Mouse (Mus musculus) CH12.LX (cell line): Measurements from ENCODE around the gene Cntn1. TPM values are rescaled to one million over a fixed set of nuclear protein-coding genes. Genes with fewer than 3 reads are reported as not detected.

Experiments used
- DNase-seq: peaks from one replicate; pipeline ENCODE4 v3.0.0-alpha.2; 2013; ENCODE audit errors: extremely low read depth
- H3K27ac ChIP-seq: 2 replicates; pipeline ENCODE4 v1.5.1; 2012; ENCODE audit warnings: low read depth, mild to moderate bottlenecking, control low read depth, moderate library complexity; ENCODE audit not compliant: insufficient read depth
- H3K27me3 ChIP-seq: replicated peaks from 2 replicates; pipeline ENCODE3; 2012; ENCODE audit warnings: inconsistent platforms
- H3K36me3 ChIP-seq, 2 experiments: replicated peaks in 1 of 2; 2 replicates each; pipeline versions ENCODE3 to v1.6.1; 2012; ENCODE audit warnings: inconsistent platforms in 1 of 2, low read length in 1 of 2, mild to moderate bottlenecking in 1 of 2, mixed read lengths in 1 of 2, moderate library complexity in 1 of 2; ENCODE audit not compliant: control insufficient read depth in 1 of 2, insufficient read depth in 1 of 2
- H3K4me1 ChIP-seq, 2 experiments: 2 replicates each; pipeline ENCODE4 v1.6.1; 2012; ENCODE audit warnings: inconsistent platforms in 1 of 2, moderate library complexity in 1 of 2; ENCODE audit not compliant: insufficient read depth in 2 of 2, control insufficient read depth in 1 of 2
- H3K4me2 ChIP-seq: 2 replicates; pipeline ENCODE4 v1.6.1; 2012; ENCODE audit warnings: low read depth, mild to moderate bottlenecking, control low read depth; ENCODE audit not compliant: poor library complexity, insufficient read depth, severe bottlenecking
- H3K4me3 ChIP-seq, 3 experiments: fragments of 150-350 bp in 1 of 3; sonication (generic) in 1 of 3; replicated peaks in 1 of 3; 2 replicates each; pipeline versions ENCODE3 to v1.5.1; 2011 to 2012; ENCODE audit warnings: low read depth in 2 of 3, low read length in 2 of 3, mild to moderate bottlenecking in 2 of 3, moderate library complexity in 2 of 3, control low read depth in 1 of 3, improper control_type of control experiment in 1 of 3, inconsistent platforms in 1 of 3, mixed read lengths in 1 of 3; ENCODE audit not compliant: poor library complexity in 1 of 3
- H3K79me2 ChIP-seq: replicated peaks from 2 replicates; pipeline ENCODE4 v1.6.1; 2012; ENCODE audit warnings: mild to moderate bottlenecking, moderate library complexity; ENCODE audit not compliant: control insufficient read depth, poor library complexity, insufficient read depth, severe bottlenecking; ENCODE audit errors: extremely low read depth
- H3K9ac ChIP-seq: 2 replicates; pipeline ENCODE4 v1.6.1; 2012; ENCODE audit warnings: low read depth, mild to moderate bottlenecking, control low read depth, moderate library complexity; ENCODE audit not compliant: insufficient read depth
- H3K9me3 ChIP-seq: replicated peaks from 2 replicates; pipeline ENCODE3; 2012; ENCODE audit warnings: low read length, inconsistent platforms, mixed read lengths
- CHD1 ChIP-seq: IDR thresholded peaks from 2 replicates; pipeline ENCODE4 v1.6.1; 2012; ENCODE audit warnings: low read depth, low read length, improper control_type of control experiment, inconsistent platforms
- CTCF ChIP-seq, 2 experiments: IDR thresholded peaks in 1 of 2; conservative IDR thresholded peaks in 1 of 2; 2 replicates each; pipeline ENCODE4 v1.5.1; 2011 to 2012; ENCODE audit warnings: low read depth in 2 of 2, low read length in 2 of 2, improper control_type of control experiment in 1 of 2, inconsistent platforms in 1 of 2, mild to moderate bottlenecking in 1 of 2, moderate library complexity in 1 of 2
- ELF1 ChIP-seq: IDR thresholded peaks from 2 replicates; pipeline ENCODE4 v1.6.1; 2014; ENCODE audit warnings: low read depth, mild to moderate bottlenecking, inconsistent platforms, low read length, improper control_type of control experiment
- ETS1 ChIP-seq: conservative IDR thresholded peaks from 2 replicates; pipeline ENCODE4 v1.6.1; 2012; ENCODE audit warnings: low read depth, mild to moderate bottlenecking, inconsistent platforms, low read length, improper control_type of control experiment, moderate library complexity
- HCFC1 ChIP-seq: IDR thresholded peaks from 2 replicates; pipeline ENCODE4 v1.6.1; 2012; ENCODE audit warnings: low read depth, mild to moderate bottlenecking, inconsistent platforms, low read length, improper control_type of control experiment
- IRF4 ChIP-seq: IDR thresholded peaks from 2 replicates; pipeline ENCODE4 v1.6.1; 2014; ENCODE audit warnings: low read depth, mild to moderate bottlenecking, inconsistent platforms, low read length, improper control_type of control experiment
- JUN ChIP-seq: IDR thresholded peaks from 2 replicates; pipeline ENCODE4 v1.6.1; 2011; ENCODE audit warnings: low read depth, mild to moderate bottlenecking, low read length, improper control_type of control experiment, moderate library complexity; ENCODE audit not compliant: insufficient read depth
- JUND ChIP-seq: conservative IDR thresholded peaks from 2 replicates; pipeline ENCODE4 v1.6.1; 2011; ENCODE audit warnings: low read depth, low read length, improper control_type of control experiment
- MAX ChIP-seq: IDR thresholded peaks from 2 replicates; pipeline ENCODE4 v1.6.1; 2011; ENCODE audit warnings: low read length, improper control_type of control experiment
- MAZ ChIP-seq: IDR thresholded peaks from 2 replicates; pipeline ENCODE4 v1.6.1; 2012; ENCODE audit warnings: low read depth, mild to moderate bottlenecking, inconsistent platforms, low read length, improper control_type of control experiment, moderate library complexity
- MEF2A ChIP-seq: IDR thresholded peaks from 2 replicates; pipeline ENCODE4 v1.6.1; 2014; ENCODE audit warnings: low read depth, mild to moderate bottlenecking, inconsistent platforms, low read length, improper control_type of control experiment, borderline replicate concordance
- MXI1 ChIP-seq: IDR thresholded peaks from 2 replicates; pipeline ENCODE4 v1.6.1; 2011; ENCODE audit warnings: mild to moderate bottlenecking, low read depth, low read length, improper control_type of control experiment
- NRF1 ChIP-seq: IDR thresholded peaks from 2 replicates; pipeline ENCODE4 v1.6.1; 2014; ENCODE audit warnings: low read depth, mild to moderate bottlenecking, inconsistent platforms, low read length, improper control_type of control experiment, moderate library complexity
- POLR2AphosphoS2 ChIP-seq: IDR thresholded peaks from 2 replicates; pipeline ENCODE4 v1.6.1; 2011; ENCODE audit warnings: low read depth, low read length, improper control_type of control experiment
- RCOR1 ChIP-seq: conservative IDR thresholded peaks from 2 replicates; pipeline ENCODE4 v1.6.1; 2012; ENCODE audit warnings: low read depth, mild to moderate bottlenecking, inconsistent platforms, low read length, improper control_type of control experiment
- SIN3A ChIP-seq: IDR thresholded peaks from 2 replicates; pipeline ENCODE4 v1.6.1; 2012; ENCODE audit warnings: low read length, improper control_type of control experiment, inconsistent platforms
- SMC3 ChIP-seq: IDR thresholded peaks from 2 replicates; pipeline ENCODE4 v1.6.1; 2011; ENCODE audit warnings: low read depth, low read length, improper control_type of control experiment
- TBP ChIP-seq: conservative IDR thresholded peaks from 2 replicates; pipeline ENCODE4 v1.6.1; 2011; ENCODE audit warnings: low read depth, low read length, improper control_type of control experiment
- TCF12 ChIP-seq: IDR thresholded peaks from 2 replicates; pipeline ENCODE4 v1.6.1; 2014; ENCODE audit warnings: low read depth, mild to moderate bottlenecking, inconsistent platforms, low read length, improper control_type of control experiment
- ZC3H11A ChIP-seq: IDR thresholded peaks from 2 replicates; pipeline ENCODE4 v1.6.1; 2012; ENCODE audit warnings: low read depth, mild to moderate bottlenecking, inconsistent platforms, low read length, improper control_type of control experiment
- ZKSCAN1 ChIP-seq: IDR thresholded peaks from 2 replicates; pipeline ENCODE4 v1.6.1; 2012; ENCODE audit warnings: low read depth, inconsistent platforms, low read length, improper control_type of control experiment, borderline replicate concordance
- ZNF384 ChIP-seq: IDR thresholded peaks from 2 replicates; pipeline ENCODE4 v1.6.1; 2012; ENCODE audit warnings: low read depth, low read length, improper control_type of control experiment, inconsistent platforms
- dilution Hi-C: fragments of 300-500 bp; cut with MboI; formaldehyde crosslinking; loops from 2 replicates; pipeline ENCODE4 v1.14.3; 2020; ENCODE audit warnings: low sequenced_read_pairs; ENCODE audit not compliant: extremely low pct_unique_long_range_greater_than_20kb, extremely low pct_ligation_motif_present
- in situ Hi-C: fragments of 300-500 bp; cut with MboI; formaldehyde crosslinking; loops from 3 replicates; pipeline ENCODE4 v1.14.3; 2019; ENCODE audit warnings: low sequenced_read_pairs, low pct_ligation_motif_present, low pct_unique_long_range_greater_than_20kb, mixed read lengths
- polyA plus RNA-seq: library from polyadenylated mRNA; unstranded; fragments of >175 nt; gene quantifications from 2 replicates; pipeline ENCODE4 v1.2.1, GENCODE M21; 2012; ENCODE audit warnings: low read depth; ENCODE audit not compliant: insufficient read length
- total RNA-seq, 2 experiments: library from RNA; depleted of rRNA; stranded (reverse); fragments of 300-350 nt in 1 of 2; fragments of >200 nt in 1 of 2; gene quantifications; 2 replicates each; pipeline ENCODE4 v1.2.3; 2012 to 2014

Cntn1 gene
- total and polyA plus RNA-seq, 3 experiments, result 0.04 TPM; not detected in 2

GRCm38 (mm10) chr15:92057553-92057952, 6.6 kb downstream of the Cntn1 start:
- Histone ChIP-seq H3K4me1 (no peaks in the 10 kb centered on the region), H3K9me3 (peaks cover 43% of the 10 kb centered on the region), H3K4me3 (no peak overlapping the region), H3K27ac (no peak overlapping the region), H3K9ac (no peak overlapping the region), H3K79me2 (no peaks in the 10 kb centered on the region), H3K27me3 (no peaks in the 10 kb centered on the region), H3K36me3 (no peaks in the 10 kb centered on the region), H3K4me2 (no peak overlapping the region)
- TF ChIP-seq IRF4 (no peak), ZKSCAN1 (no peak), MAZ (no peak), POLR2AphosphoS2 (no peak), JUND (no peak), TCF12 (no peak), JUN (no peak), ZNF384 (no peak), MAX (no peak), NRF1 (no peak), TBP (no peak), ETS1 (no peak), SIN3A (no peak), ZC3H11A (no peak)
- dilution Hi-C loops, result no loop called here
- in situ Hi-C loops, result no loop called here
- no peak for DNase-seq

GRCm38 (mm10) chr15:92060986-92061385, 10.0 kb downstream of the Cntn1 start:
- Histone ChIP-seq H3K79me2 (no peaks in the 10 kb centered on the region), H3K36me3 (no peaks in the 10 kb centered on the region), H3K27me3 (no peaks in the 10 kb centered on the region), H3K4me1 (no peaks in the 10 kb centered on the region), H3K4me2 (no peak overlapping the region), H3K9ac (no peak overlapping the region), H3K4me3 (no peak overlapping the region), H3K27ac (no peak overlapping the region), H3K9me3 (peaks cover 29% of the 10 kb centered on the region)
- TF ChIP-seq TBP (no peak), HCFC1 (no peak), ELF1 (no peak), RCOR1 (no peak), SMC3 (no peak), MXI1 (no peak), MEF2A (no peak), CTCF (conservative IDR thresholded peaks at IDR 0.05 in 1 of 2, IDR thresholded peaks at IDR 0.05 in 1 of 2; ENCODE audit: low read depth in 2 of 2, low read length in 2 of 2) (no peak), CHD1 (no peak)
- DNase-seq, result no peak
- in situ Hi-C loops (no loop called here), dilution Hi-C loops (no loop called here)
